Mouse (Mus musculus): ENCODE measurements at regions not wholly inside any gene's neighbourhood (a gene's known extent, or its start where the extent isn't known, plus 50 kb on each side); places are given as distances from the start of the nearest gene placed in this dataset.
A peak's percentile ranks its signal among the peaks of the same experiment; 100 is the strongest.

DNA sequence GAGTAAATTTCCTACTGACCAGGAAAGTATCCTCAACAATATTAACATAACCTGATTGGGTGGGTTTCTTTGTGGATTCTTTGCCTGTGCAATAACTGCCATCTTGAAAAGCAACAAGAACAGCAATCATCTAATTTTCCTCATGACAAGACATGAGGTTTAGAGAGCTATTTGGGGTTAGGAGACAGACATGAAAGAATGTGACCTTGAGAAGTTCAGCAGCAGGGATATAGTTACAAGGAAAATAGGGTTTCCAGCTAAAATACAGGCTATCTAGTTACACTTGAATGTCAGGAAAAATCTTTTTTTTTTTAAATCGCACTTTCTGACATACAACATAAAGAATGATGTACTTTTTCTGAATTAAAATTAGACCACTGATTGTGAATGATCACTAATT, 83.7 kb upstream of the Lama2 start:
- no peaks in the 10 kb centered on the region for H3K36me3 ChIP-seq (ENCODE audit: control insufficient read depth, insufficient read depth)
- no peak for ATAC-seq
- WGBS = 94% methylated on average over 1 of the region's 1 CpGs
- no peaks in the 10 kb centered on the region for H3K4me1 ChIP-seq (replicated peaks; ENCODE audit: control insufficient read depth, insufficient read depth, low read length)
- H3K27ac ChIP-seq (ENCODE audit: low read depth, low read length) = no peak overlapping the region
- no peak overlapping the region for H3K9ac ChIP-seq (ENCODE audit: low read depth, low read length)
- H3K4me2 ChIP-seq (replicated peaks; ENCODE audit: low read depth) = no peak overlapping the region
- no peak overlapping the region for H3K4me3 ChIP-seq (ENCODE audit: low read depth, low read length)
- TF ChIP-seq CTCF (IDR thresholded peaks at IDR 0.05; ENCODE audit: low read depth) = no peak
- no peaks in the 10 kb centered on the region for H3K9me3 ChIP-seq (ENCODE audit: control insufficient read depth)
- H3K27me3 ChIP-seq (replicated peaks; ENCODE audit: control insufficient read depth, insufficient read depth, low read length) = no peaks in the 10 kb centered on the region

DNA sequence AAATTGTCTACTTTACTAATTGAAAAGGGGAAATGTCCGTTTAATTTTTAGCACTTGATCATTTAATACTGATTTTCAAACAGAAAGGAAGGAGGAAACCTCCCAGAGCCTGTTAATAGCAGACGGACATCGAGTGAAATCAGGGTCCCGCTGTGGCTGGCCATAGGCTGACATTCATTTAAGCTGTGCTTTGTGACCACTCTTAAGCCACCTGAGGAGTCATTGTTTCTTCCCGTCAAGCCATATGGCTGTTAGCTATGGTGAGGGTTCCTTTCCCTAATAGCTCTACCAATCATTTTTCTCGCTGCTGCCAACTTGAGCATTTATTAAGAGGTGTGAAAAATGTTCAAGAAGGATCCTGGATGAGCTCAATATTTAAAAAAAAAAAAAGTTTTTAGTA, 78.7 kb upstream of the Lama2 start:
- H3K27ac ChIP-seq (ENCODE audit: low read depth, low read length) = no peak overlapping the region
- H3K36me3 ChIP-seq (ENCODE audit: control insufficient read depth, insufficient read depth) = no peaks in the 10 kb centered on the region
- H3K27me3 ChIP-seq (replicated peaks; ENCODE audit: control insufficient read depth, insufficient read depth, low read length) = no peaks in the 10 kb centered on the region
- no peaks in the 10 kb centered on the region for H3K4me1 ChIP-seq (replicated peaks; ENCODE audit: control insufficient read depth, insufficient read depth, low read length)
- no peak for ATAC-seq
- no peaks in the 10 kb centered on the region for H3K9me3 ChIP-seq (ENCODE audit: control insufficient read depth)
- H3K4me2 ChIP-seq (replicated peaks; ENCODE audit: low read depth) = no peak overlapping the region
- TF ChIP-seq CTCF (IDR thresholded peaks at IDR 0.05; ENCODE audit: low read depth) = no peak
- no peak overlapping the region for H3K9ac ChIP-seq (ENCODE audit: low read depth, low read length)
- 84% methylated on average over 6 of the region's 6 CpGs for WGBS
- no peak overlapping the region for H3K4me3 ChIP-seq (ENCODE audit: low read depth, low read length)

DNA sequence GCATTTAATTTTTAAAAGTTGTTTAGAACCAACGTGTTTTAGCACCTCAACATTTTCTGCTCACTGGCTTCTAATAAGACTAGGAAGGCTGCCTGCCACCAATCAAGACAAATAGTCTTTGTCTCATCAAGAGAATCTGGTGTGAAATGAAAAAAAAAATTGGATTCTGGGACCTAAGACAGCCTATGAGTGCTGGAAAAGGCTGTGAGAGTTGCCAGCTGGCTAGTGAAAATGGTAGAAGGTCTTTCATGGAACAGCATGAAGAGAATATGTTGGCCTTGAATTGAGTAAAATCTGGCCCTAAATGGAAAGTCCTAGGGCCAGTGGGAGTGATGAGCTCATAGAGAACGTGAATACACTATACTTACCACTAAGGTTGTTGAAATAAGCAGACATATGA, 61.8 kb upstream of the Lama2 start:
- Histone ChIP-seq H3K4me2 (replicated peaks; ENCODE audit: low read depth) (no peak overlapping the region), H3K9me3 (ENCODE audit: control insufficient read depth) (no peaks in the 10 kb centered on the region), H3K4me1 (replicated peaks; ENCODE audit: control insufficient read depth, insufficient read depth, low read length) (no peaks in the 10 kb centered on the region), H3K9ac (ENCODE audit: low read depth, low read length) (no peak overlapping the region), H3K36me3 (ENCODE audit: control insufficient read depth, insufficient read depth) (no peaks in the 10 kb centered on the region), H3K27ac (ENCODE audit: low read depth, low read length) (no peak overlapping the region), H3K4me3 (ENCODE audit: low read depth, low read length) (no peak overlapping the region), H3K27me3 (replicated peaks; ENCODE audit: control insufficient read depth, insufficient read depth, low read length) (no peaks in the 10 kb centered on the region)
- TF ChIP-seq CTCF (IDR thresholded peaks at IDR 0.05; ENCODE audit: low read depth) = no peak
- no peak for ATAC-seq
- 81% methylated on average over 2 of the region's 2 CpGs for WGBS

DNA sequence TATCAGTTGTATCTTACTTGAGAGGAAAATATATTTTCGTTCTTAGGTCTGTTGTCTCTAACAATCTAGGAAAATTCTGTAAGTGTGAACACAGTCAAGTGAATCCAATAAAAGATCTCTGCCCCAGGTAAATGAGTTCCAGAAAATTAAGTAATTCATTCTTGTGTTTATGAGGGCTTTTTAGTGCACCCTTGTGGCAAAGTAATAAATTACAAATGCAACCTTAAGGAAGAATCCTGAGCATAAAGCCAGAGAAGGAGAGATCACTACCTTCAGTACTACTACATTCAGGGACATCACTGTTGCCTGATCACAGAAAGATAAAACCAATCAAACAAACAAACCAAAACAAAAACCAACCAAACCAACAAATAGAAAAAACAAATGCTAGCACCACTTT, 56.0 kb upstream of the Lama2 start:
- Histone ChIP-seq H3K4me2 (replicated peaks; ENCODE audit: low read depth) (no peak overlapping the region), H3K9me3 (ENCODE audit: control insufficient read depth) (no peaks in the 10 kb centered on the region), H3K27ac (ENCODE audit: low read depth, low read length) (no peak overlapping the region), H3K4me3 (ENCODE audit: low read depth, low read length) (no peak overlapping the region), H3K4me1 (replicated peaks; ENCODE audit: control insufficient read depth, insufficient read depth, low read length) (no peaks in the 10 kb centered on the region), H3K27me3 (replicated peaks; ENCODE audit: control insufficient read depth, insufficient read depth, low read length) (no peaks in the 10 kb centered on the region), H3K9ac (ENCODE audit: low read depth, low read length) (no peak overlapping the region), H3K36me3 (ENCODE audit: control insufficient read depth, insufficient read depth) (no peaks in the 10 kb centered on the region)
- peak; percentile 53 for TF ChIP-seq CTCF (IDR thresholded peaks at IDR 0.05; ENCODE audit: low read depth)
- 70% methylated on average over 1 of the region's 1 CpGs for WGBS
- ATAC-seq = no peak

DNA sequence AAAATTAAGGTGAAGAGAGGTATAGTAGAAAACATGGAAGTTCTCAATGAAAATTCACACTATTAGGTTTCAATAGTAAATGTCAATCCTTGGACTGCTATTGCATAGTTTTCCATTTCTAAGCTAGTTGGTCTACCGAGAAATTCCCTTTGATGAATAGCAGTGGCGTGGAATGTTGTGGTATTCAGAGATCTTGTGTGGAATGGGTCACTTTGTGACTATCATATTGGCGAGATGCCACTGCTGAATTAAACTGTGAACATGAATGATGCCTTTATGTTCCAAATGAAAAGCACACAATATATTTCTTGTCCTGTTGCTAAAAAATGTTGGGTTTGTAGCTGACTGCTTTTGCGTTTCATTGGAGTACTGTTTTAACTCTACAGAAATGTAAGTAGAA, 54.8 kb upstream of the Lama2 start:
- H3K9ac ChIP-seq (ENCODE audit: low read depth, low read length) = no peak overlapping the region
- no peaks in the 10 kb centered on the region for H3K4me1 ChIP-seq (replicated peaks; ENCODE audit: control insufficient read depth, insufficient read depth, low read length)
- no peak for ATAC-seq
- no peak for TF ChIP-seq CTCF (IDR thresholded peaks at IDR 0.05; ENCODE audit: low read depth)
- H3K27me3 ChIP-seq (replicated peaks; ENCODE audit: control insufficient read depth, insufficient read depth, low read length) = no peaks in the 10 kb centered on the region
- H3K4me2 ChIP-seq (replicated peaks; ENCODE audit: low read depth) = no peak overlapping the region
- H3K9me3 ChIP-seq (ENCODE audit: control insufficient read depth) = no peaks in the 10 kb centered on the region
- H3K27ac ChIP-seq (ENCODE audit: low read depth, low read length) = no peak overlapping the region
- no peak overlapping the region for H3K4me3 ChIP-seq (ENCODE audit: low read depth, low read length)
- 80% methylated on average over 4 of the region's 4 CpGs for WGBS
- H3K36me3 ChIP-seq (ENCODE audit: control insufficient read depth, insufficient read depth) = no peaks in the 10 kb centered on the region
